Comparison of ENCODE assay signal across 9 mouse cellular contexts in genomic region chr17:88195303-88195702, GRCm38 (mm10).
DNase-seq lines count a peak whose midpoint lies in the region; ATAC-seq lines count a peak whose summit lies in the region.
"Had no signal": no experiment of that assay in that cellular context is flagged by ENCODE, and none has a peak within 500 bp of the region (broad histone marks: within the 10 kb centered on the region; RNA-seq: fewer than 3 reads in every experiment).

No protein-coding gene starts in this region.

- peak; percentile 75 for ATAC-seq in limb, embryonic 15.5 days (ENCODE audit: insufficient number of reproducible peaks, low FRiP score, low TSS enrichment, low read depth)
- ATAC-seq in kidney, embryonic 14.5 days (ENCODE audit: low FRiP score, low TSS enrichment): no peak
- ATAC-seq in hindbrain, embryonic 11.5 days (ENCODE audit: low FRiP score): no peak
- no peak for ATAC-seq in hindbrain, embryonic 14.5 days (ENCODE audit: low FRiP score)

- H3K27ac ChIP-seq in limb, embryonic 15.5 days: peak overlapping the region; percentile 44; the same call in 1 of the 2 replicates
- H3K27ac ChIP-seq in kidney, embryonic 14.5 days (ENCODE audit: low read depth, low read length): no peak overlapping the region
- no peak overlapping the region for H3K27ac ChIP-seq in hindbrain, embryonic 11.5 days (ENCODE audit: low read depth, low read length)
- H3K27ac ChIP-seq in hindbrain, embryonic 14.5 days: no peak overlapping the region
- H3K27ac ChIP-seq: liver, embryonic 14.5 days had no signal

- peak; percentile 14 to 42 for DNase-seq in layer of hippocampus, adult 18-20 months (ENCODE audit: low spot score in 2 of 2)
- DNase-seq in layer of hippocampus, postnatal 25 days (ENCODE audit: extremely low spot score in 1 of 2, low spot score in 1 of 2): no peak
- peak; percentile 100 for DNase-seq in NIH3T3 (ENCODE audit: low read depth)
- peak; percentile 62 to 63 for DNase-seq in frontal cortex, postnatal 36 days (ENCODE audit: low spot score in 2 of 2)
- no peak for DNase-seq in hindbrain, embryonic 11.5 days (ENCODE audit: low spot score)
- no peak for DNase-seq in hindbrain, embryonic 14.5 days (ENCODE audit: low spot score)

- no peaks in the 10 kb centered on the region for H3K36me3 ChIP-seq in limb, embryonic 15.5 days
- no peaks in the 10 kb centered on the region for H3K36me3 ChIP-seq in kidney, embryonic 14.5 days (ENCODE audit: control insufficient read depth, insufficient read depth, low read length)
- H3K36me3 ChIP-seq in hindbrain, embryonic 11.5 days (ENCODE audit: control insufficient read depth, insufficient read depth, low read length): no peaks in the 10 kb centered on the region
- no peaks in the 10 kb centered on the region for H3K36me3 ChIP-seq in hindbrain, embryonic 14.5 days (replicated peaks; ENCODE audit: control insufficient read depth, insufficient read depth)

- H3K4me3 ChIP-seq in limb, embryonic 15.5 days: no peak overlapping the region
- no peak overlapping the region for H3K4me3 ChIP-seq in kidney, embryonic 14.5 days (ENCODE audit: low read length)
- H3K4me3 ChIP-seq in hindbrain, embryonic 11.5 days (ENCODE audit: low read depth, low read length): no peak overlapping the region
- H3K4me3 ChIP-seq in hindbrain, embryonic 14.5 days (replicated peaks; ENCODE audit: low read length): no peak overlapping the region

- no peaks in the 10 kb centered on the region for H3K4me1 ChIP-seq in limb, embryonic 15.5 days
- H3K4me1 ChIP-seq in kidney, embryonic 14.5 days (ENCODE audit: control insufficient read depth, insufficient read depth, low read length): no peaks in the 10 kb centered on the region
- H3K4me1 ChIP-seq in hindbrain, embryonic 11.5 days (replicated peaks; ENCODE audit: control insufficient read depth, insufficient read depth, low read length): no peaks in the 10 kb centered on the region
- no peaks in the 10 kb centered on the region for H3K4me1 ChIP-seq in hindbrain, embryonic 14.5 days (replicated peaks; ENCODE audit: control insufficient read depth, insufficient read depth, low read length)

- 52% methylated on average over 2 of the region's 2 CpGs for WGBS in limb, embryonic 15.5 days
- WGBS in kidney, embryonic 14.5 days: 96% methylated on average over 2 of the region's 2 CpGs
- 87% methylated on average over 2 of the region's 2 CpGs for WGBS in hindbrain, embryonic 11.5 days
- WGBS in hindbrain, embryonic 14.5 days: 95% methylated on average over 2 of the region's 2 CpGs

- no peak overlapping the region for H3K9ac ChIP-seq in limb, embryonic 15.5 days
- H3K9ac ChIP-seq in kidney, embryonic 14.5 days (ENCODE audit: low read depth, low read length): no peak overlapping the region
- H3K9ac ChIP-seq in hindbrain, embryonic 11.5 days (ENCODE audit: low read depth, low read length): no peak overlapping the region
- no peak overlapping the region for H3K9ac ChIP-seq in hindbrain, embryonic 14.5 days
- H3K9ac ChIP-seq: liver, embryonic 14.5 days had no signal

- H3K9me3 ChIP-seq in limb, embryonic 15.5 days: no peaks in the 10 kb centered on the region
- no peaks in the 10 kb centered on the region for H3K9me3 ChIP-seq in kidney, embryonic 14.5 days (ENCODE audit: control insufficient read depth, low read length)
- H3K9me3 ChIP-seq in hindbrain, embryonic 11.5 days (ENCODE audit: control insufficient read depth, low read length): no peaks in the 10 kb centered on the region
- H3K9me3 ChIP-seq in hindbrain, embryonic 14.5 days (ENCODE audit: control insufficient read depth, low read length): no peaks in the 10 kb centered on the region

- H3K4me2 ChIP-seq in limb, embryonic 15.5 days: no peak overlapping the region
- no peak overlapping the region for H3K4me2 ChIP-seq in kidney, embryonic 14.5 days (replicated peaks; ENCODE audit: low read depth, low read length)
- H3K4me2 ChIP-seq in hindbrain, embryonic 11.5 days (replicated peaks; ENCODE audit: low read depth, low read length): no peak overlapping the region
- no peak overlapping the region for H3K4me2 ChIP-seq in hindbrain, embryonic 14.5 days (replicated peaks)

- no peaks in the 10 kb centered on the region for H3K27me3 ChIP-seq in limb, embryonic 15.5 days
- H3K27me3 ChIP-seq in kidney, embryonic 14.5 days (ENCODE audit: control insufficient read depth, insufficient read depth, low read length): no peaks in the 10 kb centered on the region
- no peaks in the 10 kb centered on the region for H3K27me3 ChIP-seq in hindbrain, embryonic 11.5 days (ENCODE audit: control insufficient read depth, insufficient read depth, low read length)
- no peaks in the 10 kb centered on the region for H3K27me3 ChIP-seq in hindbrain, embryonic 14.5 days (ENCODE audit: control insufficient read depth, insufficient read depth, low read length)

Comparison
In these comparisons a context has a peak if more than half of its experiments do, and no peak if none do; other contexts are left out.
1. DNase-seq: peak in layer of hippocampus, adult 18-20 months (2 of 2), NIH3T3 (single experiment) and frontal cortex, postnatal 36 days (2 of 2); none in layer of hippocampus, postnatal 25 days (0 of 2), hindbrain, embryonic 11.5 days (single experiment) and hindbrain, embryonic 14.5 days (single experiment).